9 mouse cellular contexts compared by ENCODE assay signal in genomic region chr5:78993258-78993657, GRCm38 (mm10).
DNase-seq lines count a peak whose midpoint lies in the region; ATAC-seq lines count a peak whose summit lies in the region.
"Had no signal": no experiment of that assay in that cellular context is flagged by ENCODE, and none has a peak within 500 bp of the region (broad histone marks: within the 10 kb centered on the region; RNA-seq: fewer than 3 reads in every experiment).

No protein-coding gene starts in this region.

- H3K27me3 ChIP-seq in hindbrain, embryonic 14.5 days (ENCODE audit: control insufficient read depth, insufficient read depth, low read length) = no peaks in the 10 kb centered on the region
- H3K27me3 ChIP-seq in heart, embryonic 12.5 days (replicated peaks) = no peaks in the 10 kb centered on the region

- H3K4me3 ChIP-seq in hindbrain, embryonic 14.5 days (replicated peaks; ENCODE audit: low read length) = no peak overlapping the region
- no peak overlapping the region for H3K4me3 ChIP-seq in heart, embryonic 12.5 days

- DNase-seq in brain, adult 2 months (ENCODE audit: low read depth, low spot score) = peak; percentile 82
- peak; percentile 35 for DNase-seq in cerebellum, adult 9-11 months
- DNase-seq in hindbrain, embryonic 14.5 days (ENCODE audit: low spot score) = peak; percentile 63
- DNase-seq in left cerebral cortex, postnatal 36 days (ENCODE audit: low spot score in 2 of 2) = peak; percentile 23 to 44
- no peak for DNase-seq in spleen, postnatal 36 days (ENCODE audit: low spot score in 2 of 2)
- DNase-seq in ovary, postnatal 14 days (ENCODE audit: low spot score) = no peak
- DNase-seq in urinary bladder, adult 2 months (ENCODE audit: low spot score) = no peak
- DNase-seq: lung, postnatal 10 days had no signal

- peak; percentile 59; the same call in 1 of the 2 replicates for ATAC-seq in hindbrain, embryonic 14.5 days (ENCODE audit: low FRiP score)
- no peak for ATAC-seq in heart, embryonic 12.5 days (ENCODE audit: insufficient number of reproducible peaks, low FRiP score)

- H3K27ac ChIP-seq in hindbrain, embryonic 14.5 days = no peak overlapping the region
- H3K27ac ChIP-seq in heart, embryonic 12.5 days (ENCODE audit: poor library complexity, severe bottlenecking) = no peak overlapping the region

- no peaks in the 10 kb centered on the region for H3K4me1 ChIP-seq in hindbrain, embryonic 14.5 days (replicated peaks; ENCODE audit: control insufficient read depth, insufficient read depth, low read length)
- H3K4me1 ChIP-seq in heart, embryonic 12.5 days (replicated peaks) = no peaks in the 10 kb centered on the region

- H3K4me2 ChIP-seq in hindbrain, embryonic 14.5 days (replicated peaks) = no peak overlapping the region
- no peak overlapping the region for H3K4me2 ChIP-seq in heart, embryonic 12.5 days

- intact Hi-C loops in left cerebral cortex, postnatal 36 days (cut with DNase I) = no loop called here

- H3K36me3 ChIP-seq in hindbrain, embryonic 14.5 days (replicated peaks; ENCODE audit: control insufficient read depth, insufficient read depth) = no peaks in the 10 kb centered on the region
- no peaks in the 10 kb centered on the region for H3K36me3 ChIP-seq in heart, embryonic 12.5 days

- no peaks in the 10 kb centered on the region for H3K9me3 ChIP-seq in hindbrain, embryonic 14.5 days (ENCODE audit: control insufficient read depth, low read length)
- H3K9me3 ChIP-seq in heart, embryonic 12.5 days (replicated peaks) = no peaks in the 10 kb centered on the region

- WGBS in hindbrain, embryonic 14.5 days = 35% methylated on average over 3 of the region's 3 CpGs
- WGBS in heart, embryonic 12.5 days = 64% methylated on average over 3 of the region's 3 CpGs

- H3K9ac ChIP-seq in hindbrain, embryonic 14.5 days = no peak overlapping the region
- no peak overlapping the region for H3K9ac ChIP-seq in heart, embryonic 12.5 days

Comparison
In these comparisons a context has a peak if more than half of its experiments do, and no peak if none do; other contexts are left out.
1. DNase-seq: peak in brain, adult 2 months (single experiment), cerebellum, adult 9-11 months (single experiment), hindbrain, embryonic 14.5 days (single experiment) and left cerebral cortex, postnatal 36 days (2 of 2); none in spleen, postnatal 36 days (0 of 2), ovary, postnatal 14 days (single experiment) and urinary bladder, adult 2 months (single experiment).